Mouse (Mus musculus) midbrain, embryonic 11.5 days (tissue): Measurements from ENCODE around the gene Ins2. TPM values are rescaled to one million over a fixed set of nuclear protein-coding genes. Genes with fewer than 3 reads are reported as not detected.

Experiments used
- ATAC-seq: fragments of 200-750 bp; cut with Nextera tagmentation; 2 replicates; pipeline ENCODE4 v1.8.0; 2017; ENCODE audit warnings: moderate TSS enrichment, moderate library complexity; ENCODE audit not compliant: low FRiP score
- DNase-seq: peaks from one replicate; pipeline ENCODE4 v3.0.0; 2015; ENCODE audit warnings: low spot score; ENCODE audit errors: missing footprints
- H3K27ac ChIP-seq: fragments of 300-500 bp; sonication (generic); 2 replicates; pipeline ENCODE4 v1.5.1; 2014; ENCODE audit warnings: low read depth, low read length
- H3K27me3 ChIP-seq: fragments of 300-500 bp; sonication (generic); 2 replicates; pipeline ENCODE4 v1.6.1; 2014; ENCODE audit warnings: mild to moderate bottlenecking, low read length, moderate library complexity, mixed read lengths; ENCODE audit not compliant: control insufficient read depth, insufficient read depth
- H3K36me3 ChIP-seq: fragments of 300-500 bp; sonication (generic); 2 replicates; pipeline ENCODE4 v1.6.1; 2014; ENCODE audit warnings: mild to moderate bottlenecking, low read length, moderate library complexity, mixed read lengths; ENCODE audit not compliant: control insufficient read depth, insufficient read depth
- H3K4me1 ChIP-seq: fragments of 300-500 bp; sonication (generic); 2 replicates; pipeline ENCODE4 v1.6.1; 2014; ENCODE audit warnings: low read length; ENCODE audit not compliant: control insufficient read depth, insufficient read depth
- H3K4me2 ChIP-seq: fragments of 300-500 bp; sonication (generic); 2 replicates; pipeline ENCODE4 v1.6.1; 2014; ENCODE audit warnings: mild to moderate bottlenecking, moderate library complexity
- H3K4me3 ChIP-seq: fragments of 300-500 bp; sonication (generic); 2 replicates; pipeline ENCODE4 v1.5.1; 2014; ENCODE audit warnings: low read depth, low read length
- H3K9ac ChIP-seq: fragments of 300-500 bp; sonication (generic); 2 replicates; pipeline ENCODE4 v1.6.1; 2014; ENCODE audit warnings: low read length
- H3K9me3 ChIP-seq: fragments of 300-500 bp; sonication (generic); 2 replicates; pipeline ENCODE4 v1.6.1; 2016; ENCODE audit warnings: low read length; ENCODE audit not compliant: control insufficient read depth
- WGBS: fragments of 180-500 bp; shearing (Covaris S2); extraction: QIAGEN DNeasy Blood & Tissue Kit; methylation state at CpG from one replicate; pipeline ENCODE4 v1.1.7; 2014; 5-methylcytosine and 5-hydroxymethylcytosine counted together
- polyA plus RNA-seq: library from polyadenylated mRNA; unstranded; fragments of >200 nt; fragmentation: Nextera tagmentation; extraction: Ambion mirVana; gene quantifications from 2 replicates; pipeline ENCODE4 v1.2.1, GENCODE M21; 2014

The Ins2 gene
- polyA plus RNA-seq, 1 experiment from 2014 or later = not detected

GRCm38 (mm10) chr7:142659767-142660650 is 83.2 kb downstream of the Ins2 start:
- WGBS = under 1% methylated on average over 42 of the region's 43 CpGs
- H3K36me3 ChIP-seq = no peaks in the 10 kb centered on the region
- H3K4me2 ChIP-seq = peak overlapping the region; percentile 43
- H3K4me1 ChIP-seq = peaks cover 17% of the 10 kb centered on the region
- peak overlapping the region; percentile 31 for H3K4me3 ChIP-seq
- DNase-seq = peak; percentile 95
- peaks cover 96% of the 10 kb centered on the region for H3K27me3 ChIP-seq
- peak; percentile 28; the same call in 1 of the 2 replicates for ATAC-seq
- H3K27ac ChIP-seq = no peak overlapping the region
- H3K9ac ChIP-seq = no peak overlapping the region; the same call in 1 of the 2 replicates
- H3K9me3 ChIP-seq = no peaks in the 10 kb centered on the region

GRCm38 (mm10) chr7:142659181-142659681 is 84.0 kb downstream of the Ins2 start:
- H3K9ac ChIP-seq = peak overlapping the region; percentile 4; the same call in 1 of the 2 replicates
- no peak overlapping the region for H3K27ac ChIP-seq
- peaks cover 17% of the 10 kb centered on the region for H3K4me1 ChIP-seq
- no peaks in the 10 kb centered on the region for H3K36me3 ChIP-seq
- no peaks in the 10 kb centered on the region for H3K9me3 ChIP-seq
- H3K27me3 ChIP-seq = peaks cover 96% of the 10 kb centered on the region
- DNase-seq = peak; percentile 91
- H3K4me2 ChIP-seq = peak overlapping the region; percentile 42
- under 1% methylated on average over 44 of the region's 70 CpGs for WGBS
- peak overlapping the region; percentile 31 for H3K4me3 ChIP-seq
- peak; percentile 61 for ATAC-seq

GRCm38 (mm10) chr7:142658681-142659180 is 84.5 kb downstream of the Ins2 start:
- peaks cover 96% of the 10 kb centered on the region for H3K27me3 ChIP-seq
- no peaks in the 10 kb centered on the region for H3K36me3 ChIP-seq
- DNase-seq = peak; percentile 93
- peaks cover 17% of the 10 kb centered on the region for H3K4me1 ChIP-seq
- no peak overlapping the region for H3K27ac ChIP-seq
- H3K9me3 ChIP-seq = no peaks in the 10 kb centered on the region
- WGBS = under 1% methylated on average over 39 of the region's 40 CpGs
- H3K9ac ChIP-seq = no peak overlapping the region; the same call in 1 of the 2 replicates
- peak overlapping the region; percentile 42 for H3K4me2 ChIP-seq
- H3K4me3 ChIP-seq = peak overlapping the region; percentile 31
- ATAC-seq = peak; percentile 31; the same call in 1 of the 2 replicates

- no peaks in the 10 kb centered on the region for H3K9me3 ChIP-seq
- DNase-seq = peak; percentile 90
- H3K4me1 ChIP-seq = peaks cover 17% of the 10 kb centered on the region
- peak overlapping the region; percentile 42 for H3K4me2 ChIP-seq
- no peaks in the 10 kb centered on the region for H3K36me3 ChIP-seq
- peak overlapping the region; percentile 31 for H3K4me3 ChIP-seq
- WGBS = 1% methylated on average over 34 of the region's 34 CpGs
- H3K27ac ChIP-seq = no peak overlapping the region
- H3K27me3 ChIP-seq = peaks cover 93% of the 10 kb centered on the region
- H3K9ac ChIP-seq = no peak overlapping the region
- no peak for ATAC-seq
Measured at GRCm38 (mm10) chr7:142657821-142658614, 85.2 kb downstream of the Ins2 start.

GRCm38 (mm10) chr7:142657341-142657791 is 85.8 kb downstream of the Ins2 start:
- no peaks in the 10 kb centered on the region for H3K9me3 ChIP-seq
- DNase-seq (peak; percentile 88), ATAC-seq (no peak)
- H3K4me2 ChIP-seq = no peak overlapping the region
- no peaks in the 10 kb centered on the region for H3K36me3 ChIP-seq
- H3K27ac ChIP-seq = no peak overlapping the region
- WGBS = 8% methylated on average over 7 of the region's 9 CpGs
- H3K27me3 ChIP-seq = peaks cover 89% of the 10 kb centered on the region
- peaks cover 17% of the 10 kb centered on the region for H3K4me1 ChIP-seq
- H3K9ac ChIP-seq = no peak overlapping the region
- no peak overlapping the region for H3K4me3 ChIP-seq

GRCm38 (mm10) chr7:142656055-142656454 is 87.1 kb downstream of the Ins2 start:
- no peak overlapping the region for H3K27ac ChIP-seq
- no peak overlapping the region for H3K9ac ChIP-seq
- no peak overlapping the region for H3K4me2 ChIP-seq
- no peaks in the 10 kb centered on the region for H3K36me3 ChIP-seq
- ATAC-seq (no peak), DNase-seq (no peak)
- H3K27me3 ChIP-seq = peaks cover 80% of the 10 kb centered on the region
- WGBS = 36% methylated on average over 4 of the region's 4 CpGs
- H3K9me3 ChIP-seq = no peaks in the 10 kb centered on the region
- no peak overlapping the region for H3K4me3 ChIP-seq
- peaks cover 17% of the 10 kb centered on the region for H3K4me1 ChIP-seq

- Histone ChIP-seq H3K36me3 (no peaks in the 10 kb centered on the region), H3K27me3 (peaks cover 75% of the 10 kb centered on the region), H3K27ac (no peak overlapping the region), H3K4me1 (peaks cover 16% of the 10 kb centered on the region), H3K4me2 (no peak overlapping the region), H3K4me3 (no peak overlapping the region), H3K9me3 (no peaks in the 10 kb centered on the region), H3K9ac (no peak overlapping the region)
- DNase-seq (no peak), ATAC-seq (no peak)
- 6% methylated on average over 11 of the region's 11 CpGs for WGBS
Measured at GRCm38 (mm10) chr7:142655633-142656032, 87.5 kb downstream of the Ins2 start.

- Histone ChIP-seq H3K9me3 (no peaks in the 10 kb centered on the region), H3K4me2 (no peak overlapping the region), H3K36me3 (no peaks in the 10 kb centered on the region), H3K4me3 (no peak overlapping the region), H3K27me3 (peaks cover 56% of the 10 kb centered on the region), H3K9ac (no peak overlapping the region), H3K4me1 (peaks cover 5% of the 10 kb centered on the region), H3K27ac (no peak overlapping the region)
- WGBS = 5% methylated on average over 18 of the region's 18 CpGs
- no peak for ATAC-seq
- no peak for DNase-seq
Measured at GRCm38 (mm10) chr7:142653726-142654125, 89.5 kb downstream of the Ins2 start.
